Mouse (Mus musculus): ENCODE data around the gene Dscaml1. TPM values are rescaled to one million over a fixed set of nuclear protein-coding genes. Genes with fewer than 3 reads are reported as not detected.

Dscaml1 gene
- polyA plus RNA-seq, 1 experiment from 2014 or later = 1.3 TPM

- Histone ChIP-seq H3K4me2 (replicated peaks) (no peak overlapping the region), H3K36me3 (peaks cover 36% of the 10 kb centered on the region), H3K9ac (no peak overlapping the region), H3K27ac (replicated peaks) (no peak overlapping the region), H3K4me3 (replicated peaks) (no peak overlapping the region), H3K4me1 (0 out of 2 replicates have a peak, but pooled peaks cover 2% of the 10 kb centered on the region), H3K9me3 (replicated peaks) (no peaks in the 10 kb centered on the region), H3K27me3 (no peaks in the 10 kb centered on the region)
- no peak for ATAC-seq (ENCODE audit: insufficient number of reproducible peaks, low FRiP score, low TSS enrichment, low read depth)
- WGBS = 81% methylated on average over 6 of the region's 6 CpGs
Observed at GRCm38 (mm10) chr9:45787547-45787946, 361.1 kb downstream of the Dscaml1 start.

- 0 out of 2 replicates have a peak, but pooled peaks cover 2% of the 10 kb centered on the region for H3K4me1 ChIP-seq
- H3K4me3 ChIP-seq (replicated peaks) = no peak overlapping the region
- no peaks in the 10 kb centered on the region for H3K27me3 ChIP-seq
- no peak overlapping the region for H3K27ac ChIP-seq (replicated peaks)
- no peak overlapping the region for H3K4me2 ChIP-seq (replicated peaks)
- WGBS = 46% methylated on average over 5 of the region's 5 CpGs
- H3K36me3 ChIP-seq = peaks cover 37% of the 10 kb centered on the region
- H3K9me3 ChIP-seq (replicated peaks) = no peaks in the 10 kb centered on the region
- no peak overlapping the region for H3K9ac ChIP-seq
- no peak for ATAC-seq (ENCODE audit: insufficient number of reproducible peaks, low FRiP score, low TSS enrichment, low read depth)
Observed at GRCm38 (mm10) chr9:45788405-45788804, 362.0 kb downstream of the Dscaml1 start.

- 83% methylated on average over 8 of the region's 8 CpGs for WGBS
- Histone ChIP-seq H3K27ac (replicated peaks) (no peak overlapping the region), H3K4me2 (replicated peaks) (no peak overlapping the region), H3K27me3 (no peaks in the 10 kb centered on the region), H3K9ac (no peak overlapping the region), H3K4me3 (replicated peaks) (no peak overlapping the region), H3K9me3 (replicated peaks) (no peaks in the 10 kb centered on the region), H3K36me3 (peaks cover 29% of the 10 kb centered on the region), H3K4me1 (no peaks in the 10 kb centered on the region; the same call in 1 of the 2 replicates)
- ATAC-seq (ENCODE audit: insufficient number of reproducible peaks, low FRiP score, low TSS enrichment, low read depth) = no peak
Observed at GRCm38 (mm10) chr9:45791456-45792142, 365.2 kb downstream of the Dscaml1 start.

- Histone ChIP-seq H3K27me3 (no peaks in the 10 kb centered on the region), H3K9me3 (replicated peaks) (no peaks in the 10 kb centered on the region), H3K4me3 (replicated peaks) (no peak overlapping the region), H3K27ac (replicated peaks) (no peak overlapping the region), H3K4me1 (no peaks in the 10 kb centered on the region; the same call in 1 of the 2 replicates), H3K36me3 (peaks cover 29% of the 10 kb centered on the region), H3K4me2 (replicated peaks) (no peak overlapping the region), H3K9ac (no peak overlapping the region)
- no peak for ATAC-seq (ENCODE audit: insufficient number of reproducible peaks, low FRiP score, low TSS enrichment, low read depth)
- 92% methylated on average over 1 of the region's 1 CpGs for WGBS
Observed at GRCm38 (mm10) chr9:45792235-45792634, 365.8 kb downstream of the Dscaml1 start.

- no peak overlapping the region for H3K9ac ChIP-seq
- 90% methylated on average over 6 of the region's 6 CpGs for whole genome bisulfite sequencing
- H3K4me3 ChIP-seq (replicated peaks) = no peak overlapping the region
- H3K4me1 ChIP-seq = peaks cover 4% of the 10 kb centered on the region; the same call in 1 of the 2 replicates
- ATAC-seq (ENCODE audit: insufficient number of reproducible peaks, low FRiP score, low TSS enrichment, low read depth) = no peak
- H3K27me3 ChIP-seq = no peaks in the 10 kb centered on the region
- H3K36me3 ChIP-seq = peaks cover 29% of the 10 kb centered on the region
- no peak overlapping the region for H3K4me2 ChIP-seq (replicated peaks)
- H3K27ac ChIP-seq (replicated peaks) = no peak overlapping the region
- no peaks in the 10 kb centered on the region for H3K9me3 ChIP-seq (replicated peaks)
Observed at GRCm38 (mm10) chr9:45793697-45794096, 367.3 kb downstream of the Dscaml1 start.

- no peak overlapping the region for H3K9ac ChIP-seq
- H3K36me3 ChIP-seq = peaks cover 19% of the 10 kb centered on the region
- no peak overlapping the region for H3K4me2 ChIP-seq (replicated peaks)
- no peak overlapping the region for H3K4me3 ChIP-seq (replicated peaks)
- WGBS = 70% methylated on average over 5 of the region's 5 CpGs
- H3K4me1 ChIP-seq = peaks cover 11% of the 10 kb centered on the region; the same call in 1 of the 2 replicates
- ATAC-seq (ENCODE audit: insufficient number of reproducible peaks, low FRiP score, low TSS enrichment, low read depth) = peak; percentile 45
- H3K9me3 ChIP-seq (replicated peaks) = no peaks in the 10 kb centered on the region
- peak overlapping the region; percentile 73 for H3K27ac ChIP-seq (replicated peaks)
- no peaks in the 10 kb centered on the region for H3K27me3 ChIP-seq
Observed at GRCm38 (mm10) chr9:45795722-45796121, 369.3 kb downstream of the Dscaml1 start.

GRCm38 (mm10) chr9:45797271-45797670, 370.8 kb downstream of the Dscaml1 start:
- ATAC-seq (ENCODE audit: insufficient number of reproducible peaks, low FRiP score, low TSS enrichment, low read depth) = no peak
- no peak overlapping the region for H3K27ac ChIP-seq (replicated peaks)
- H3K4me1 ChIP-seq = peaks cover 11% of the 10 kb centered on the region; the same call in 1 of the 2 replicates
- peaks cover 19% of the 10 kb centered on the region for H3K36me3 ChIP-seq
- no peak overlapping the region for H3K4me2 ChIP-seq (replicated peaks)
- no peak overlapping the region for H3K9ac ChIP-seq
- no peaks in the 10 kb centered on the region for H3K9me3 ChIP-seq (replicated peaks)
- WGBS = 77% methylated on average over 3 of the region's 3 CpGs
- H3K27me3 ChIP-seq = no peaks in the 10 kb centered on the region
- no peak overlapping the region for H3K4me3 ChIP-seq (replicated peaks)

- H3K4me3 ChIP-seq (replicated peaks) = no peak overlapping the region
- H3K4me1 ChIP-seq = peaks cover 11% of the 10 kb centered on the region; the same call in 1 of the 2 replicates
- H3K9ac ChIP-seq = no peak overlapping the region
- no peaks in the 10 kb centered on the region for H3K27me3 ChIP-seq
- H3K9me3 ChIP-seq (replicated peaks) = no peaks in the 10 kb centered on the region
- peak overlapping the region; percentile 23; the same call in 1 of the 2 replicates for H3K4me2 ChIP-seq (replicated peaks)
- WGBS = 14% methylated on average over 13 of the region's 13 CpGs
- peaks cover 13% of the 10 kb centered on the region for H3K36me3 ChIP-seq
- H3K27ac ChIP-seq (replicated peaks) = no peak overlapping the region
- ATAC-seq (ENCODE audit: insufficient number of reproducible peaks, low FRiP score, low TSS enrichment, low read depth) = peak; percentile 84
Observed at GRCm38 (mm10) chr9:45798467-45799164, 372.2 kb downstream of the Dscaml1 start.

- Histone ChIP-seq H3K27me3 (no peaks in the 10 kb centered on the region), H3K4me3 (replicated peaks) (no peak overlapping the region), H3K27ac (replicated peaks) (no peak overlapping the region), H3K36me3 (peaks cover 11% of the 10 kb centered on the region), H3K9me3 (replicated peaks) (no peaks in the 10 kb centered on the region), H3K9ac (no peak overlapping the region), H3K4me2 (replicated peaks) (no peak overlapping the region), H3K4me1 (peaks cover 11% of the 10 kb centered on the region; the same call in 1 of the 2 replicates)
- 70% methylated on average over 8 of the region's 8 CpGs for WGBS
- ATAC-seq (ENCODE audit: insufficient number of reproducible peaks, low FRiP score, low TSS enrichment, low read depth) = no peak
Observed at GRCm38 (mm10) chr9:45799402-45799801, 373.0 kb downstream of the Dscaml1 start.
